Mouse (Mus musculus) stomach, postnatal 0 days (tissue): ENCODE measurements around the gene Synpo2l.

Experiments
- CTCF ChIP-seq: IDR thresholded peaks from 2 replicates; pipeline ENCODE4 v1.5.1; 2016; ENCODE audit warnings: antibody characterized with exemption, low read depth, mild to moderate bottlenecking, moderate library complexity
- EP300 ChIP-seq: optimal IDR thresholded peaks from 2 replicates; pipeline ENCODE3; 2016; ENCODE audit warnings: antibody characterized with exemption

DNA sequence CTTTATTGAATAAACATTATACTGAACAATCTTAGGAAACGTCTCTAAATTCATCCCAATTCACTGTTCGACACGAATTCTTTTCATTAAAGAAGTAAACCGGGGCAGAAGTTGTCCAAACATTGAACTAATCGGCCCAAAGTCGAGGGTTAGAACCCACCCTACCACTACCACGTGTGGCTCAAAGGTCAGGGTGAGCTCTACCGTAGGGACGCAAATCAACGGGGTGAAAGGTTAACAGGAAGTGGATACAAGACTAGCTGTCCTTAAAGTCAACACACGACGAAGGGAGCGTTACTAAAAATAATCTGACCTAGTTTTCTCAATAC lies 5.5 kb upstream of the Synpo2l start:
- TF ChIP-seq CTCF (no peak), EP300 (peak; percentile 9)
